8 mouse cellular contexts compared by ENCODE assay signal in the genomic region with DNA sequence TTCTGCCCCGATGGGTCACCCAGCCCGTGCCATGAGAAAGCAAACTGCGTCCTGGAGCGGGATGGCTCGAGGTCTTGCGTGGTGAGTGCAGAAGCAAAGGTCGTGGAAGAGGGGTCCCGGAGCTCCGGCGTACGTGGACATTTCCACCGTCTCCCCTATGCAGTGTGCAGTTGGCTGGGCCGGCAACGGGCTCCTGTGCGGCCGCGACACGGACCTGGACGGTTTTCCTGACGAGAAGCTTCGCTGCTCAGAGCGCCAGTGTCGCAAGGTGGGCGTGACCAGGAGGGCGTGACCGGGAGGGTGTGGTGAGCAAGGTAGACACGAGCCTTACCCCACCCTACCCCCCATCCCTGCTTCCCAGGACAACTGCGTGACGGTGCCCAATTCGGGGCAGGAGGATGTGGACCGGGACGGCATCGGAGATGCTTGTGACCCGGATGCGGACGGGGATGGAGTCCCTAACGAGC. TPM values are rescaled to one million over a fixed set of nuclear protein-coding genes. Genes with fewer than 3 reads are reported as not detected.
A peak's percentile ranks its signal among the peaks of the same experiment; 100 is the strongest.
DNase-seq lines count a peak whose midpoint lies in the region; ATAC-seq and TF ChIP-seq lines count a peak whose summit lies in the region.

No protein-coding gene starts in this region.

- H3K9me3 ChIP-seq in heart, embryonic 16.5 days (replicated peaks; ENCODE audit: control insufficient read depth, low read length): 0 out of 2 replicates have a peak, but pooled peaks cover 3% of the 10 kb centered on the region
- H3K9me3 ChIP-seq in intestine, embryonic 15.5 days: no peaks in the 10 kb centered on the region
- no peaks in the 10 kb centered on the region for H3K9me3 ChIP-seq in midbrain, embryonic 13.5 days

- H3K27ac ChIP-seq in heart, embryonic 16.5 days (ENCODE audit: low read length): no peak overlapping the region
- no peak overlapping the region for H3K27ac ChIP-seq in heart, adult 2 months
- H3K27ac ChIP-seq in intestine, embryonic 15.5 days: no peak overlapping the region
- H3K27ac ChIP-seq in midbrain, embryonic 13.5 days: no peak overlapping the region

- peak overlapping the region; percentile 20 for H3K4me3 ChIP-seq in heart, embryonic 16.5 days (ENCODE audit: low read length)
- no peak overlapping the region for H3K4me3 ChIP-seq in heart, adult 2 months
- peak overlapping the region; percentile 17 for H3K4me3 ChIP-seq in intestine, embryonic 15.5 days (replicated peaks)
- H3K4me3 ChIP-seq in midbrain, embryonic 13.5 days (replicated peaks): 0 out of 2 replicates have a peak overlapping the region, but pooled peaks have one; percentile 8

- intact Hi-C loops in heart, adult 2 months (cut with DNase I): no loop called here

- no peak for DNase-seq in heart, adult 2 months
- peak; percentile 55 for DNase-seq in cerebellum, adult 9-11 months
- no peak for DNase-seq in left cerebral cortex, adult 8-10 months (ENCODE audit: low spot score in 2 of 2)
- DNase-seq in right cerebral cortex, adult 2 months (ENCODE audit: low spot score in 2 of 2): no peak
- no peak for DNase-seq in layer of hippocampus, postnatal 10 days (ENCODE audit: low spot score in 2 of 2)

- 8% methylated on average over 37 of the region's 37 CpGs for WGBS in heart, embryonic 16.5 days
- 11% methylated on average over 37 of the region's 37 CpGs for WGBS in heart, adult 2 months
- 6% methylated on average over 37 of the region's 37 CpGs for WGBS in intestine, embryonic 15.5 days
- 6% methylated on average over 37 of the region's 37 CpGs for WGBS in midbrain, embryonic 13.5 days

- H3K36me3 ChIP-seq in heart, embryonic 16.5 days (ENCODE audit: control insufficient read depth, insufficient read depth): no peaks in the 10 kb centered on the region
- H3K36me3 ChIP-seq in heart, adult 2 months (ENCODE audit: control insufficient read depth, insufficient read depth, low read length): no peaks in the 10 kb centered on the region
- H3K36me3 ChIP-seq in intestine, embryonic 15.5 days: no peaks in the 10 kb centered on the region
- H3K36me3 ChIP-seq in midbrain, embryonic 13.5 days: no peaks in the 10 kb centered on the region

- H3K9ac ChIP-seq in heart, embryonic 16.5 days (ENCODE audit: low read length): no peak overlapping the region
- H3K9ac ChIP-seq in heart, adult 2 months (ENCODE audit: low read depth, low read length): no peak overlapping the region
- no peak overlapping the region for H3K9ac ChIP-seq in intestine, embryonic 15.5 days
- H3K9ac ChIP-seq in midbrain, embryonic 13.5 days (replicated peaks): no peak overlapping the region; the same call in 1 of the 2 replicates

- H3K4me2 ChIP-seq in heart, embryonic 16.5 days (ENCODE audit: low read depth, low read length): peak overlapping the region; percentile 6; the same call in 1 of the 2 replicates
- peak overlapping the region; percentile 27; the same call in 1 of the 2 replicates for H3K4me2 ChIP-seq in intestine, embryonic 15.5 days (replicated peaks)
- peak overlapping the region; percentile 10; the same call in 1 of the 2 replicates for H3K4me2 ChIP-seq in midbrain, embryonic 13.5 days (replicated peaks)

- H3K27me3 ChIP-seq in heart, embryonic 16.5 days (ENCODE audit: control insufficient read depth, insufficient read depth, low read length): peaks cover 72% of the 10 kb centered on the region
- H3K27me3 ChIP-seq in heart, adult 2 months (ENCODE audit: control insufficient read depth, insufficient read depth, low read length): peaks cover 20% of the 10 kb centered on the region
- H3K27me3 ChIP-seq in intestine, embryonic 15.5 days (replicated peaks): peaks cover 80% of the 10 kb centered on the region
- peaks cover 92% of the 10 kb centered on the region for H3K27me3 ChIP-seq in midbrain, embryonic 13.5 days

- peaks cover 20% of the 10 kb centered on the region for H3K4me1 ChIP-seq in heart, embryonic 16.5 days (ENCODE audit: control insufficient read depth, insufficient read depth, low read length)
- no peaks in the 10 kb centered on the region for H3K4me1 ChIP-seq in heart, adult 2 months (ENCODE audit: control insufficient read depth, insufficient read depth, low read length)
- peaks cover 34% of the 10 kb centered on the region for H3K4me1 ChIP-seq in intestine, embryonic 15.5 days (replicated peaks)
- H3K4me1 ChIP-seq in midbrain, embryonic 13.5 days (replicated peaks): peaks cover 25% of the 10 kb centered on the region

- ATAC-seq in heart, embryonic 16.5 days (replicated peaks; ENCODE audit: extremely low read depth, insufficient read depth, low FRiP score): no peak
- no peak for ATAC-seq in intestine, embryonic 15.5 days
- no peak for ATAC-seq in midbrain, embryonic 13.5 days

- no peak for TF ChIP-seq CTCF in heart, adult 2 months (IDR thresholded peaks at IDR 0.05)

- TF ChIP-seq POLR2A in heart, adult 2 months (IDR thresholded peaks at IDR 0.05; ENCODE audit: insufficient read depth, low read depth, low read length): no peak

- TF ChIP-seq EP300 in heart, adult 2 months (IDR thresholded peaks at IDR 0.05; ENCODE audit: insufficient read depth, low read depth, low read length): no peak

- H3K79me2 ChIP-seq in heart, adult 2 months (replicated peaks; ENCODE audit: control insufficient read depth, insufficient read depth, low read length): no peaks in the 10 kb centered on the region

RNA-seq across cellular contexts. Expression of a gene that starts 3.0 kb away (rescaled TPM):
- polyA plus RNA-seq in heart, embryonic 16.5 days (2015; fragmentation: Nextera tagmentation; extraction: Ambion mirVana): 3.0 and 4.3 TPM in 2 replicates
- total RNA-seq in heart, adult 2 months (2021): 1 to 10 TPM; 5.1 to 5.4 TPM
- 11.5 and 17.4 TPM in 2 replicates for polyA plus RNA-seq in heart, adult 2 months (2012; rRNA removed)
- 0.39 and 0.82 TPM in 2 replicates for polyA plus RNA-seq in intestine, embryonic 15.5 days (2015; fragmentation: Nextera tagmentation; extraction: Ambion mirVana)
- 0.21 and 0.42 TPM in 2 replicates for polyA plus RNA-seq in midbrain, embryonic 13.5 days (2015; fragmentation: Nextera tagmentation; extraction: Ambion mirVana)
- 1 to 10 TPM in 1 of 4 experiments, under 1 TPM in 3; 0.20 to 1.0 (median 0.64) TPM for total RNA-seq in left cerebral cortex, adult 8-10 months (2022)
- total RNA-seq in layer of hippocampus, postnatal 10 days (2021): under 1 TPM in 1 of 2 experiments, not detected in 1; 0.31 TPM

RNA-seq across cellular contexts. Expression of a gene that starts 23.2 kb away (rescaled TPM):
- polyA plus RNA-seq in heart, embryonic 16.5 days (2015; fragmentation: Nextera tagmentation; extraction: Ambion mirVana): 7.9 and 9.7 TPM in 2 replicates
- total RNA-seq in heart, adult 2 months (2021): 10 to 100 TPM; 42.6 to 43.9 TPM
- 17.4 and 23.4 TPM in 2 replicates for polyA plus RNA-seq in heart, adult 2 months (2012; rRNA removed)
- polyA plus RNA-seq in intestine, embryonic 15.5 days (2015; fragmentation: Nextera tagmentation; extraction: Ambion mirVana): 14.6 and 15.7 TPM in 2 replicates
- polyA plus RNA-seq in midbrain, embryonic 13.5 days (2015; fragmentation: Nextera tagmentation; extraction: Ambion mirVana): 15.5 and 18.1 TPM in 2 replicates
- 10 to 100 TPM; 55.1 to 60.8 (median 59.2) TPM for total RNA-seq in left cerebral cortex, adult 8-10 months (2022)
- 10 to 100 TPM; 50.8 to 51.0 TPM for total RNA-seq in layer of hippocampus, postnatal 10 days (2021)

RNA-seq across cellular contexts. Expression of a gene that starts 46.7 kb away (rescaled TPM):
- 0.45 and 1.4 TPM in 2 replicates for polyA plus RNA-seq in heart, embryonic 16.5 days (2015; fragmentation: Nextera tagmentation; extraction: Ambion mirVana)
- not detected for total RNA-seq in heart, adult 2 months (2021)
- polyA plus RNA-seq in heart, adult 2 months (2012; rRNA removed): 0.14 TPM in 1 of 2 replicates, not detected in the other
- 0.38 and 1.4 TPM in 2 replicates for polyA plus RNA-seq in intestine, embryonic 15.5 days (2015; fragmentation: Nextera tagmentation; extraction: Ambion mirVana)
- 3.7 and 6.0 TPM in 2 replicates for polyA plus RNA-seq in midbrain, embryonic 13.5 days (2015; fragmentation: Nextera tagmentation; extraction: Ambion mirVana)
- 10 to 100 TPM in 2 of 4 experiments, 1 to 10 TPM in 2; 4.2 to 13.4 (median 7.4) TPM for total RNA-seq in left cerebral cortex, adult 8-10 months (2022)
- 10 to 100 TPM; 13.2 to 23.5 TPM for total RNA-seq in layer of hippocampus, postnatal 10 days (2021)
